Mouse (Mus musculus): Measurements from ENCODE around the gene Mars.

Gene Mars

GRCm38 (mm10) chr10:127261706-127262547 is 49.7 kb downstream of the Mars start:
- no peak for DNase-seq

GRCm38 (mm10) chr10:127258489-127258888 is 53.1 kb downstream of the Mars start:
- no peak for DNase-seq

- no peak for DNase-seq
These were observed 53.8 kb downstream of the Mars start for GRCm38 (mm10) chr10:127257790-127258189.

- peak; percentile 55 for DNase-seq
These were observed 55.8 kb downstream of the Mars start for GRCm38 (mm10) chr10:127255625-127256345.

- no peak for DNase-seq
These were observed 60.8 kb downstream of the Mars start for GRCm38 (mm10) chr10:127250810-127251209.

Data from liver (tissue).